Mouse (Mus musculus) thymus, adult 2 months (tissue): Measurements from ENCODE around the gene Catsper3.

Experiments
- CTCF ChIP-seq: fragments of 200-500 bp; IDR thresholded peaks from 2 replicates; pipeline ENCODE4 v1.5.1; 2012; ENCODE audit warnings: mild to moderate bottlenecking, control low read depth, low read length, moderate library complexity, borderline replicate concordance; ENCODE audit not compliant: control insufficient read depth, poor library complexity, insufficient read depth; ENCODE audit errors: extremely low read depth
- POLR2A ChIP-seq: fragments of 200-500 bp; IDR thresholded peaks from 2 replicates; pipeline ENCODE4 v1.6.1; 2012; ENCODE audit warnings: mild to moderate bottlenecking, low read length, control low read depth, moderate library complexity; ENCODE audit not compliant: control insufficient read depth, poor library complexity, insufficient read depth; ENCODE audit errors: extremely low read depth

DNA sequence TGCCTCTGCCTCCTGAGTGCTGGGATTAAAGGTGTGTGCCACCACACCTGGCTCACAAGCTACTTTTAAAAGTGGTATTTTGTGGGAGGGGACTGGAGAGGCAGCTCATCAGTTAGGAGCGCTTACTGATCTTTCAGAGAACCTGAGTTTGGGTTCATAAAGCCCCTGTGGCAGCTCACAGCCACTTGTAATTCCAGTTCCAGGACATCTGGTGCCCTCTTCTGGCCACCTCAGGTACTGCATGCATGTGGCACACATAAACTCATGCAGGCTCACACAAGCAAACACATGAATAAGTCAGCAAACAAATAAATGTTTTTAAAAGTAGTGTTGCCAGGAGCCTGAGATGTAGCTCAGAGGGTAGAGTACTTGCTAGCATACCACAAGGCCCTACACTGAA lies 59.3 kb downstream of the Catsper3 start:
- TF ChIP-seq CTCF (no peak), POLR2A (no peak)
